Mouse (Mus musculus) cerebellum, adult (tissue): ENCODE data around the gene Olfr786.

ENCODE experiments used
- ATAC-seq: cut with Nextera tagmentation; 2 replicates; pipeline ENCODE4 v1.9.2; 2017; ENCODE audit warnings: mild to moderate bottlenecking, moderate library complexity, mixed read lengths; ENCODE audit not compliant: insufficient number of reproducible peaks, low FRiP score, low TSS enrichment

Gene Olfr786

DNA sequence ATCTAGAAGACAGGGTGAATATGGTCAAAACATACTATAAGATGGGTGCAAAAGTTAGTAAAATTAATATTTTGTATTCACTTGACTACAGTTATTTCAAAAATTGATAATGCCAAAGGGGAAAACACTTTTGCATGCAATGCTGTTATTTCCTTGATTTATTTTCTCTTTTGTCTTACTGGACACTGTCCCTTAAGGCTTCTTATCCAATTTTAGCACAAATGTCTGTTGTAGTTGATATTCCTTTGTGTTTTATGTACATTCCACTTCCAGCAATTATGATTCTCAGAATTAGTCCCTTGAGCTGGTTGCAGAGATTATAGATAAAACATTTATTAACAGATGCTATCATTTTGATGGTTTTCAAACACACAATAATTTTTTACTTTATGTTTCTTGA, at the start of gene Olfr786:
Olfr786 (plus strand) TSS at position 301 of the 400 bp plus-strand sequence.
- ATAC-seq: no peak

GRCm38 (mm10) chr10:129383783-129384182, 43.3 kb upstream of the Olfr786 start, which contains the start of gene Olfr784:
TSS of gene Olfr784 (plus strand) at chr10:129384083.
- no peak for ATAC-seq

GRCm38 (mm10) chr10:129400892-129401291, 26.2 kb upstream of the Olfr786 start:
- ATAC-seq: no peak

GRCm38 (mm10) chr10:129405126-129405525, 22.0 kb upstream of the Olfr786 start, which contains the start of gene Olfr785:
TSS of gene Olfr785 (plus strand) at chr10:129405426.
- no peak for ATAC-seq

DNA sequence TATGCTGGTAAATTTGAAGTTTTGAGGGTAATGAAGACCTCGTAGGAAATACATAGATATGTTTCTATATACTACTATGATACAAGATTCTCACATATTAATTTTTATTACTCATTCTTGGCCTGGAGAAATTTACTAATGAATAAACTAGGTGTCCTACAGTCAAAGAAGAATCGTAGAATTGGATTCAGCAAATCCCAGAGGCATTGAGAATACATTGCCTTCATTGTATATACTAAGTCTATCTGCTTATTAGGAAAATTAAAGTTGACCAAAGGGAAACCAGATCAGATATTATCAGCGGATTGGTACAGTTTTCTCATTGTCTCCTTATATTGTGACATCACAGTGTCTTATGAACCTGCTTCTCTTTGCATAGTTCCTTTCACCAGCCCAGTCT, 34.5 kb downstream of the Olfr786 start, which contains the start of gene Olfr787:
Olfr787 (plus strand) TSS at position 301 of the 400 bp plus-strand sequence.
- ATAC-seq: no peak

DNA sequence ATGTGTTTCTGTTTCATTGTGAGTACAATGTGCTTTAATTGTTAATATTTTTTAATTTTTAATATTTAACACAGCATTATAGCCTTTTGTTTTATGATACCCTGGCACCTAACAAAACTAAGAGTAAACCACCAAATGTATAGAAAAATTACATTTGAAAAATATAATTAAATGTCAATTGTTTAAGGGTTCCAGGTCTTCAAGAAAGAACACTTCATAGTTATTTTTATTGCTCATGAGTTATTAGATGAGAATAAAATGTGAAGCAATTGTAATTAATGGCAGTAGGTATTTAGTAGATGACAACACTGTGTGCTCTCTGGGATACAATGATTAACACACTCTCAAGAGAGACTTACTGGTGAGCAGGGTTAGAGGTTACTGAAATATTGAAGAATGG, 43.6 kb downstream of the Olfr786 start, which contains the start of gene Olfr788:
Olfr788 (plus strand) TSS at position 301 of the 400 bp plus-strand sequence.
- ATAC-seq: no peak

- ATAC-seq: no peak
Observed at GRCm38 (mm10) chr10:129473256-129473655, 46.1 kb downstream of the Olfr786 start.

- no peak for ATAC-seq
Observed at GRCm38 (mm10) chr10:129473723-129474122, 46.6 kb downstream of the Olfr786 start.

- no peak for ATAC-seq
Observed at GRCm38 (mm10) chr10:129484452-129484851, 57.3 kb downstream of the Olfr786 start, which contains the start of gene Olfr789. TSS of gene Olfr789 (plus strand) at chr10:129484752.
